Mouse (Mus musculus) ES-E14 (cell line): ENCODE results near the gene Rtp3. TPM values are rescaled to one million over a fixed set of nuclear protein-coding genes. Genes with fewer than 3 reads are reported as not detected.

Experiments used
- DNase-seq: peaks from one replicate; pipeline ENCODE4 v3.0.0-alpha.2; 2013; ENCODE audit warnings: low read depth, low spot score
- H3K27ac ChIP-seq: 2 replicates; pipeline ENCODE4 v1.5.1; 2012; ENCODE audit warnings: low read depth, mild to moderate bottlenecking, low read length, moderate library complexity, mixed read lengths; ENCODE audit not compliant: poor library complexity, insufficient read depth, severe bottlenecking
- H3K36me3 ChIP-seq: 2 replicates; pipeline ENCODE4 v1.6.1; 2012; ENCODE audit warnings: mild to moderate bottlenecking, low read length, moderate library complexity, mixed read lengths; ENCODE audit not compliant: control insufficient read depth, poor library complexity, insufficient read depth, severe bottlenecking
- H3K4me1 ChIP-seq, 2 experiments: fragments of 150-350 bp in 1 of 2; sonication (generic) in 1 of 2; 2 replicates each; pipeline ENCODE4 v1.6.1; 2012; ENCODE audit warnings: low read length in 2 of 2, mild to moderate bottlenecking in 1 of 2, mixed read lengths in 1 of 2; ENCODE audit not compliant: control insufficient read depth in 2 of 2, insufficient read depth in 2 of 2, poor library complexity in 1 of 2
- H3K4me3 ChIP-seq, 2 experiments: fragments of 150-350 bp in 1 of 2; sonication (generic) in 1 of 2; 2 replicates each; pipeline ENCODE4 v1.5.1; 2012; ENCODE audit warnings: low read length in 2 of 2, low read depth in 1 of 2, mild to moderate bottlenecking in 1 of 2, mixed read lengths in 1 of 2; ENCODE audit not compliant: insufficient read depth in 1 of 2, poor library complexity in 1 of 2, severe bottlenecking in 1 of 2
- H3K9ac ChIP-seq: 2 replicates; pipeline ENCODE4 v1.6.1; 2012; ENCODE audit warnings: low read depth, mild to moderate bottlenecking, low read length, mixed read lengths; ENCODE audit not compliant: poor library complexity, insufficient read depth, severe bottlenecking
- H3K9me3 ChIP-seq: fragments of 150-350 bp; sonication (generic); 2 replicates; pipeline ENCODE4 v1.6.1; 2012; ENCODE audit warnings: low read depth, mild to moderate bottlenecking, low read length; ENCODE audit not compliant: control insufficient read depth, insufficient read depth
- CHD2 ChIP-seq: IDR thresholded peaks from 2 replicates; pipeline ENCODE4 v1.6.1; 2014; ENCODE audit warnings: mild to moderate bottlenecking, low read depth, low read length, inconsistent platforms
- HCFC1 ChIP-seq: IDR thresholded peaks from 2 replicates; pipeline ENCODE4 v1.6.1; 2012; ENCODE audit warnings: low read length, inconsistent platforms, borderline replicate concordance; ENCODE audit not compliant: insufficient read depth
- MAFK ChIP-seq: IDR thresholded peaks from 2 replicates; pipeline ENCODE4 v1.6.1; 2014; ENCODE audit warnings: mild to moderate bottlenecking, low read depth, low read length, inconsistent platforms; ENCODE audit not compliant: insufficient read depth
- ZC3H11A ChIP-seq: IDR thresholded peaks from 2 replicates; pipeline ENCODE4 v1.6.1; 2012; ENCODE audit warnings: low read depth, mild to moderate bottlenecking, inconsistent platforms, low read length, borderline replicate concordance
- ZNF384 ChIP-seq: IDR thresholded peaks from 2 replicates; pipeline ENCODE4 v1.6.1; 2012; ENCODE audit warnings: low read depth, low read length, inconsistent platforms
- in situ Hi-C, 2 experiments: fragments of 600-800 bp; cut with MboI; formaldehyde crosslinking; loops; one replicate each; pipeline ENCODE4 v1.15.1; 2025; ENCODE audit warnings: low sequenced_read_pairs in 2 of 2, inconsistent platforms in 1 of 2; ENCODE audit not compliant: unreplicated experiment in 2 of 2
- total RNA-seq: library from RNA; depleted of rRNA; stranded (reverse); fragments of 300-350 nt; gene quantifications from 2 replicates; pipeline ENCODE4 v1.2.3, GENCODE M21; 2012; rRNA removed

The Rtp3 gene
- total RNA-seq, 1 experiment, result 0.62 TPM

DNA sequence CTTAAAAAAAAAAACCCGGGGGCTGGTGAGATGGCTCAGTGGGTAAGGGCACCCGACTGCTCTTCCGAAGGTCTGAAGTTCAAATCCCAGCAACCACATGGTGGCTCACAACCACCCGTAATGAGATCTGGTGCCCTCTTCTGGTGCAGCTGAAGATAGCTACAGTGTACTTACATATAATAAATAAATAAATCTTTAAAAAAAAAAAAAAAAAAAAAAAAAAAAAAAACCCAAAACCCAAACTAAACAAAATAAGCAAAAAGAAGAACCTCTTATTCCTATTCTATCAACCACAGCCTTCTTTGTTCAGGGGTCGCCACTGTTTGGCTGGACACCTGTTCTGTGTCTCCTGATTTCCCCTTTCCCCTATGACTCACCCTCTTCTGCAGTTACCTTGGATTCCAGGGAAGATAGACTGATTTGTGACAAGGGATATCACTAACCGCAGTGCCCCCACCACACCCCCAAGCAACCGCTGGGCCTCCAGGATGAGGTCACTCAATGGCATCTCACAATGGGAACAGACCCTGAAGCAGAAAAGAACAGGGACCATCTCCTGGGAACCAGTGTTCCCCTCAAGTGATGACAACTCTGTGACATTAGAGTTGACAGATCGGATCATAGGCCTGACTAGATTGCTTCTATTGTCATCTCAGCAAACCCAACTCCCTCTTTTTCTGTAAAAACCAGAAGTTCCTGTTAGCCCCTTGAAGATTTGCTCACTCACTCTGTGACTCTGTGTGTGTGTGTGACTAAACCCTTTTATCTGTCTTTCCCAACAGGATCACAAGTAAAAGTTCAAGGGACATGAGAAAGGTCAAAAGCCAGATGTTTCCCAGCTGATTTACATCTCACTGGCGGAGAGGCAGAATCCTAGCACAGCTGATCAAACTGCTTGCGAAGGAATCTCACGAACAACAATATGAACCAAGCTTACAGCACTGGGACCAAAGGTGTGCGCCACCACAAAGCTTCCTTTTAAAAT, 52.6 kb downstream of the Rtp3 start:
- TF ChIP-seq HCFC1 (no peak), ZC3H11A (no peak), CHD2 (no peak), MAFK (no peak), ZNF384 (no peak)
- no peak overlapping the region for H3K9ac ChIP-seq
- no peak overlapping the region for H3K4me3 ChIP-seq
- in situ Hi-C loops, result no loop called here
- no peak for DNase-seq
- peaks cover 27% of the 10 kb centered on the region for H3K36me3 ChIP-seq
- peaks cover 0 to 2% of the 10 kb centered on the region in 2 experiments; a peak in 1 of 4 replicates for H3K4me1 ChIP-seq
- H3K9me3 ChIP-seq, result no peaks in the 10 kb centered on the region
- H3K27ac ChIP-seq, result peak overlapping the region; percentile 60; the same call in 1 of the 2 replicates

DNA sequence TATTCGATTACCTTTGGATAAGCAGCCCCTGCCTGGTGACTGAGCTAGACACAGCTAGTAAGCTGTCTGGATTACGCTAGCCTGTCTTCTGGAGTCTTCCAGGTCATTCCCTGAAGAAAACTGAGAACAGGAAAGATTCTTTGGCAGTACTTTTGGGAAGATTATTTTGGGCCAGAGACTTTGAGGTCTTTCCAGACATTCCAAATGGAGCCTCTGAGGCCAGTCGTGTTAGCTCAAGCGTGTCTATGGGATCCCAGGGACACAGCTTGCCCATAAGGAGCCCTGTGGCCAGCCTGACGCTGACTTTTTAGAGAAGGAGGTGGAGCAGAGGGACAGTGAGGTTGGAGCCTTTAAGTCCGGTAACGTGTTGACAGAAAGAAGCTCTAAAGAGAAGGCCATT, 54.4 kb downstream of the Rtp3 start:
- no peak for DNase-seq
- Histone ChIP-seq H3K4me1 (peaks cover 0 to 2% of the 10 kb centered on the region in 2 experiments; a peak in 1 of 4 replicates), H3K36me3 (peaks cover 9% of the 10 kb centered on the region), H3K27ac (no peak overlapping the region), H3K9me3 (no peaks in the 10 kb centered on the region), H3K9ac (no peak overlapping the region), H3K4me3 (no peak overlapping the region)
- TF ChIP-seq HCFC1 (no peak), CHD2 (no peak), ZC3H11A (no peak), MAFK (no peak), ZNF384 (no peak)
- in situ Hi-C loops, result no loop called here

Other genes starting within 250 kb of the Rtp3 start
- gene Myl3, start 248.7 kb downstream of the Rtp3 start, total RNA-seq, result 0.48 and 0.89 TPM in 2 replicates
- gene Pth1r, start 243.4 kb downstream of the Rtp3 start, total RNA-seq, result 3.2 and 6.8 TPM in 2 replicates
- 7.5 and 14.8 TPM in 2 replicates for gene Prss42, start 192.4 kb downstream of the Rtp3 start, total RNA-seq
- gene Prss44, start 176.6 kb downstream of the Rtp3 start, total RNA-seq, result 1.5 and 2.2 TPM in 2 replicates
- gene Prss43, start 163.9 kb downstream of the Rtp3 start, total RNA-seq, result 0.09 TPM in 1 of 2 replicates, not detected in the other
- gene Prss45, start 156.0 kb downstream of the Rtp3 start, total RNA-seq, result 0.26 and 0.54 TPM in 2 replicates
- 0.63 and 2.8 TPM in 2 replicates for gene Prss46, start 146.1 kb downstream of the Rtp3 start, total RNA-seq
- gene Prss50, start 132.6 kb downstream of the Rtp3 start, total RNA-seq, result 50.2 and 69.3 TPM in 2 replicates
- gene Als2cl, start 110.7 kb downstream of the Rtp3 start, total RNA-seq, result 13.0 and 35.0 TPM in 2 replicates
- gene Tmie, start 110.5 kb downstream of the Rtp3 start, total RNA-seq, result 0.67 and 0.79 TPM in 2 replicates
- gene Fam240a, start 73.7 kb downstream of the Rtp3 start, total RNA-seq, result 1.0 TPM in 1 of 2 replicates, not detected in the other
- 904 and 1,760 TPM in 2 replicates for gene Tdgf1, start 44.4 kb downstream of the Rtp3 start, total RNA-seq
- 20.2 and 20.8 TPM in 2 replicates for gene Lrrc2, start 39.0 kb downstream of the Rtp3 start, total RNA-seq
- 0.48 TPM in 1 of 2 replicates, not detected in the other for gene Ltf, start 28.7 kb upstream of the Rtp3 start, total RNA-seq
- 0.26 and 0.40 TPM in 2 replicates for gene Ccrl2, start 66.9 kb upstream of the Rtp3 start, total RNA-seq
- gene Lrrfip2, start 127.0 kb upstream of the Rtp3 start, total RNA-seq, result 25.5 and 33.0 TPM in 2 replicates